Mouse (Mus musculus) C2C12 (cell line): ENCODE data around the gene Aoc1. TPM values are rescaled to one million over a fixed set of nuclear protein-coding genes. Genes with fewer than 3 reads are reported as not detected.
"Not testable (repeated sequence)": the region's sequence is repeated elsewhere in the genome, so short reads cannot be mapped to it uniquely, and the experiment has no call there.

Experiments used
- H3K27me3 ChIP-seq: one replicate; pipeline ENCODE4 v1.6.1; 2011; ENCODE audit not compliant: control insufficient read depth, insufficient read depth, insufficient read length
- H3K36me3 ChIP-seq: one replicate; pipeline ENCODE4 v1.6.1; 2011; ENCODE audit not compliant: control insufficient read depth, insufficient read depth
- H3K4me3 ChIP-seq: one replicate; pipeline ENCODE4 v1.5.1; 2011; ENCODE audit warnings: mild to moderate bottlenecking, control low read depth; ENCODE audit not compliant: poor library complexity, insufficient read depth, severe bottlenecking
- H3K79me2 ChIP-seq: one replicate; pipeline ENCODE4 v1.6.1; 2011; ENCODE audit not compliant: control insufficient read depth, insufficient read depth
- H3K79me3 ChIP-seq: one replicate; pipeline ENCODE4 v1.6.1; 2011; ENCODE audit warnings: low read depth, control low read depth
- H3ac ChIP-seq: one replicate; pipeline ENCODE3; 2011; ENCODE audit warnings: low read depth; ENCODE audit not compliant: control insufficient read depth, insufficient read length
- CEBPB ChIP-seq: IDR thresholded peaks from one replicate; pipeline ENCODE4 v1.6.1; 2011; ENCODE audit warnings: low read depth, mild to moderate bottlenecking, control low read depth, moderate library complexity
- CTCF ChIP-seq: IDR thresholded peaks from one replicate; pipeline ENCODE4 v1.5.1; 2011; ENCODE audit not compliant: control insufficient read depth, insufficient read depth, insufficient read length
- FOSL1 ChIP-seq: IDR thresholded peaks from one replicate; pipeline ENCODE4 v1.8.0; 2011; ENCODE audit warnings: mild to moderate bottlenecking, low read length; ENCODE audit not compliant: poor library complexity, insufficient read depth, severe bottlenecking
- MAX ChIP-seq: IDR thresholded peaks from one replicate; pipeline ENCODE4 v1.6.1; 2011; ENCODE audit warnings: mild to moderate bottlenecking, control low read depth
- MYOD1 ChIP-seq: IDR thresholded peaks from one replicate; pipeline ENCODE4 v1.6.1; 2011; ENCODE audit warnings: low read depth; ENCODE audit not compliant: control insufficient read depth, insufficient read length
- MYOG ChIP-seq: IDR thresholded peaks from one replicate; pipeline ENCODE4 v1.6.1; 2011; ENCODE audit not compliant: control insufficient read depth, insufficient read length; ENCODE audit errors: extremely low read depth
- USF1 ChIP-seq: IDR thresholded peaks from one replicate; pipeline ENCODE4 v1.6.1; 2011; ENCODE audit warnings: low read depth, mild to moderate bottlenecking, control low read depth, moderate library complexity
- polyA plus RNA-seq: library from polyadenylated mRNA; unstranded; fragments of >200 nt; fragmentation: generic; extraction: Trizol; gene quantifications from one replicate; pipeline ENCODE4 v1.2.1, GENCODE M21; 2012; ENCODE audit warnings: missing spikeins

Aoc1 gene
- polyA plus RNA-seq, 1 experiment: not detected

DNA sequence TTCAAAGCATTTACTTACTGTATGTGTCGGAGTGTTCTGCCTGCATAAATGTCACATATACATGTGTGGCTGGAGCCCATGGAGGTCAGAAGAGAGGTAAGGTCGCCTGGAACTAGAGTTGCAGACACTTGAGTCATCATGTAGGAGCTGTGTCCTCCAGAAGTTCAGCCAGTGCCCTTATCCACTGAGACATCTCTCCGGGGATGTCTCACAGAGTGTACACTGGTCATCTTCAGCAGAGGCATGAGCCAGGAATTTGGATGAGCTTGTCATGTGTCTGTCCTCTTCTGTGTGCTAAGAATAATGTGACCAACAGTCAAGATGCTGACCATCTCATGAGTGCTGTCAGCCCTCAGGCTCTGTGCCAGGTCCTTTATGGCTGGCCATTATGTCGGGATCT is 9.9 kb upstream of the Aoc1 start:
- Histone ChIP-seq H3K36me3 (no peaks in the 10 kb centered on the region), H3ac (no peak overlapping the region), H3K4me3 (no peak overlapping the region), H3K27me3 (no peaks in the 10 kb centered on the region), H3K79me3 (no peaks in the 10 kb centered on the region), H3K79me2 (no peaks in the 10 kb centered on the region)
- no peak for TF ChIP-seq FOSL1
- no peak for TF ChIP-seq CTCF
- TF ChIP-seq USF1: no peak
- TF ChIP-seq CEBPB: no peak
- no peak for TF ChIP-seq MAX
- no peak for TF ChIP-seq MYOD1
- TF ChIP-seq MYOG: no peak

DNA sequence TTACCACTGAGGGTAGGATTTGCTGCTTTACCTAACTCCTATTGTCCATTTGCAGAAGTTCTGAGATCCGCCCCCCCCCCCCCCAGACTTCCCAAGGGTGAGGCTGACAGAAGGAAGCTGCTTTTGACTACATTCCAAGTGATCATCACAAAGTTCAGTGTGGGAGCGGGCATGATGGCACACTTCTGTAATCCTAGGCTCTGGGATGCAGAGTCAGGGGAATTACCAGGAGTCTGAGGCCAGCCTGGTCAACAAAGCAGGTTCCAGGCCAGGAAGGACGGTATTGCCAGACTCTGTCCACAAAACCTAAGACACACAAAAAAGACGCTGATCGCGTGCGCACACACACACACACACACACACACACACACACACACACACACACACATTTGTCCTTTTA is 9.2 kb upstream of the Aoc1 start:
- no peaks in the 10 kb centered on the region for H3K36me3 ChIP-seq
- H3K79me3 ChIP-seq: no peaks in the 10 kb centered on the region
- H3K79me2 ChIP-seq: no peaks in the 10 kb centered on the region
- H3K27me3 ChIP-seq: no peaks in the 10 kb centered on the region
- H3ac ChIP-seq: no peak overlapping the region
- no peak overlapping the region for H3K4me3 ChIP-seq
- TF ChIP-seq CEBPB (no peak), MYOD1 (no peak), MAX (no peak), CTCF (no peak), MYOG (no peak), USF1 (no peak), FOSL1 (no peak)

GRCm38 (mm10) chr6:48864181-48864580 is 8.5 kb upstream of the Aoc1 start:
- H3K4me3 ChIP-seq: no peak overlapping the region
- no peaks in the 10 kb centered on the region for H3K27me3 ChIP-seq
- H3K79me3 ChIP-seq: no peaks in the 10 kb centered on the region
- no peak overlapping the region for H3ac ChIP-seq
- H3K36me3 ChIP-seq: no peaks in the 10 kb centered on the region
- H3K79me2 ChIP-seq: no peaks in the 10 kb centered on the region
- TF ChIP-seq CEBPB (no peak), CTCF (no peak), MYOD1 (no peak), MAX (no peak), USF1 (no peak), MYOG (no peak), FOSL1 (no peak)

GRCm38 (mm10) chr6:48864723-48865122 is 8.0 kb upstream of the Aoc1 start:
- H3K27me3 ChIP-seq: no peaks in the 10 kb centered on the region
- TF ChIP-seq MAX: no peak
- no peak for TF ChIP-seq USF1
- no peak for TF ChIP-seq FOSL1
- TF ChIP-seq CEBPB: no peak
- no peak for TF ChIP-seq CTCF
- no peak for TF ChIP-seq MYOD1
- no peak for TF ChIP-seq MYOG
- no peaks in the 10 kb centered on the region for H3K36me3 ChIP-seq
- H3ac ChIP-seq: no peak overlapping the region
- H3K79me3 ChIP-seq: no peaks in the 10 kb centered on the region
- no peaks in the 10 kb centered on the region for H3K79me2 ChIP-seq
- no peak overlapping the region for H3K4me3 ChIP-seq

DNA sequence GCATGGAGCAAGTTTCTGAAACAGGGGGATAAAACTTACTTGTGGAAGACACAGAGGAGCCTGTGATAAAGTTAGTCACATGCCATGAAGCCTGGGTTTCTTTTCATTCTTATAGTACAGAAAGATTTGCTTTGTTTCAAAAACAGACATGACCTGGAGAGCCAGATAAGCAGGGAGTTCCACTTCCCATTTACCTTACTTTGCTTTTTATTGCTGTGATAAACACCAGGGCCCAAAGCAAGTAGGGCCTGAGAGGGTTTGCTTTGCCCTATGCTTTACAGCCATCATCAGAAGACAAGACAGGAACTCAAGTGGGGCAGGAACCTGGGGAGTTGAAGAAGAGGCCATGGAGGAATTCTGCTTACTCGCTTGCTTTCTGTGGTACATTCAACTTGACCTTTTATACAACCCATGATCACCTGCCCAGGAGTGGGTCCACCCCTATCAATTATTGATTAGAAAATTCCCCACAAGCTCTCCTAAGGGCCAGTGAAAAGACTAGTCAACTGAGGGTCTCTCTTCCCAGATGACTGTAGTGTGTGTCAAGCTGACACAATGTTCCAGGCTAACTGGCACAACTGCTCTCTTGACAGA is 7.4 kb upstream of the Aoc1 start:
- Histone ChIP-seq H3K4me3 (no peak overlapping the region), H3K27me3 (no peaks in the 10 kb centered on the region), H3K79me2 (no peaks in the 10 kb centered on the region), H3K36me3 (no peaks in the 10 kb centered on the region), H3K79me3 (no peaks in the 10 kb centered on the region), H3ac (no peak overlapping the region)
- no peak for TF ChIP-seq MAX
- TF ChIP-seq FOSL1: no peak
- TF ChIP-seq MYOG: no peak
- no peak for TF ChIP-seq USF1
- TF ChIP-seq MYOD1: no peak
- no peak for TF ChIP-seq CEBPB
- TF ChIP-seq CTCF: no peak

DNA sequence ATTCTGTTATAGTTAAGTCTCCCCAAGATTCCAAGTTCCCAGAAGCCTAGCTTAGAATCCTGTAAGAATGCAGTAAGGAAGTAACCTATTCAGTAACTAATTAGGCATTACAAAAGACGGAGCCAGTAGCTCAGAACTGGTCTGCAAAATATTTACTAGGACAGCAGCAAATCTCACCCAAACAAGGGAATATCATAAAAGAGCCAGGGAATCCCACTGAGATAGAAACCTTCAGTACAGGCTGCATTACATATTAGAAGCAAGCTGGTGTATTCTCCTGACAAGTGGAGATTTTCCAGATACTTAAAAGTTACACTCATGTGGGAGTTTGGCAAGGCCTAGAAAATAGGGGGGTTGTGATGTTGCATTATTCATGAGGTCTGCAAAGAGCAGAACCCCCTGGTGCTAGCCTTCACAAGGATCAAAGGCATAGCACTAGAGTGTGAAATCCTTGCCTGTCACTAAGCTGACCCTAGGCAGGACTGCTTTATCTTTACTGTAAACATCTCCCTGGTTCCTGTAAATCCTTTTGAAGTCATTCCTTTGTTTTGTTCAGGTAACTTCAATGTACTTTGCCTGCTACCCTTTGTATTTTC is 6.2 kb upstream of the Aoc1 start:
- not testable (repeated sequence) for H3K27me3 ChIP-seq, H3K79me3 ChIP-seq, H3K36me3 ChIP-seq, H3ac ChIP-seq, H3K4me3 ChIP-seq, H3K79me2 ChIP-seq
